Comparison of ENCODE assay signal across 8 mouse cellular contexts in the genomic region with DNA sequence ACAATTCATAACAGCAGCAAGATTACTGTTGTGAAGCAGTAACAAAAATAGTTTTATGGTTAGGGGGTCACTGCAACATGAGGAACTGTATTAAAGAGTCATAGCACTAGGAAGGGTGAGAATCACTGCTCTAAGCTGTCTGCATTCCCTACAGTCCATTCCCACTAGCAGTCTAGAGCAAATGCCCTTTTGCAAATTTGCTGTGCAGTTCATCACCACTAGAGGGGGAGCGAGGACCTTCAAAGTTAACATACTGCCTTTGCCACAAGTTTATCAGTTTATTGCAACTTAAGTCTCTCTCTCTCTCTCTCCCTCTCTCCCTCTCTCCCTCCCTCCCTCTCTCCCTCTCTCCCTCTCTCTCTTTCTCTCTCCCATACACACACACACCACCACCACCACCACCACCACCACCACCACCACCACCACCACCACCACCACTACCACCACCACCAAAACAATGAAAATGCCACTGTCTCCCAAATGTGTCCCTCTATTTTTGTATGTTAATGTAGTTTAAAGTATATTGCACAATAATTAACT.
DNase-seq lines count a peak whose midpoint lies in the region; ATAC-seq and TF ChIP-seq lines count a peak whose summit lies in the region.

No protein-coding gene starts in this region.

- H3K27me3 ChIP-seq in kidney, adult 2 months (replicated peaks; ENCODE audit: control insufficient read depth, insufficient read depth, low read length), result no peaks in the 10 kb centered on the region
- no peaks in the 10 kb centered on the region for H3K27me3 ChIP-seq in kidney, embryonic 16.5 days (ENCODE audit: insufficient read depth, low read length)
- H3K27me3 ChIP-seq in forebrain, embryonic 13.5 days, result no peaks in the 10 kb centered on the region
- H3K27me3 ChIP-seq in hindbrain, embryonic 12.5 days, result no peaks in the 10 kb centered on the region
- no peaks in the 10 kb centered on the region for H3K27me3 ChIP-seq in midbrain, embryonic 11.5 days (ENCODE audit: control insufficient read depth, insufficient read depth, low read length)

- H3K9me3 ChIP-seq in kidney, embryonic 16.5 days (ENCODE audit: low read length), result no peaks in the 10 kb centered on the region
- H3K9me3 ChIP-seq in forebrain, embryonic 13.5 days (replicated peaks), result no peaks in the 10 kb centered on the region
- no peaks in the 10 kb centered on the region for H3K9me3 ChIP-seq in hindbrain, embryonic 12.5 days (replicated peaks)
- H3K9me3 ChIP-seq in midbrain, embryonic 11.5 days (ENCODE audit: control insufficient read depth, low read length), result no peaks in the 10 kb centered on the region

- no peaks in the 10 kb centered on the region for H3K36me3 ChIP-seq in kidney, adult 2 months (ENCODE audit: control insufficient read depth, insufficient read depth, low read length)
- no peaks in the 10 kb centered on the region for H3K36me3 ChIP-seq in kidney, embryonic 16.5 days (ENCODE audit: insufficient read depth, low read length)
- H3K36me3 ChIP-seq in forebrain, embryonic 13.5 days (ENCODE audit: poor library complexity, severe bottlenecking), result no peaks in the 10 kb centered on the region
- H3K36me3 ChIP-seq in hindbrain, embryonic 12.5 days, result no peaks in the 10 kb centered on the region
- no peaks in the 10 kb centered on the region for H3K36me3 ChIP-seq in midbrain, embryonic 11.5 days (ENCODE audit: control insufficient read depth, insufficient read depth, low read length)

- no peak overlapping the region for H3K4me3 ChIP-seq in kidney, adult 2 months (ENCODE audit: insufficient read depth, low read depth, low read length)
- H3K4me3 ChIP-seq in kidney, embryonic 16.5 days (ENCODE audit: low read length), result no peak overlapping the region
- H3K4me3 ChIP-seq in forebrain, embryonic 13.5 days, result no peak overlapping the region
- H3K4me3 ChIP-seq in hindbrain, embryonic 12.5 days, result no peak overlapping the region
- H3K4me3 ChIP-seq in midbrain, embryonic 11.5 days (ENCODE audit: low read depth, low read length), result no peak overlapping the region

- no peak overlapping the region for H3K4me2 ChIP-seq in kidney, embryonic 16.5 days (replicated peaks; ENCODE audit: low read depth, low read length)
- no peak overlapping the region for H3K4me2 ChIP-seq in forebrain, embryonic 13.5 days
- H3K4me2 ChIP-seq in hindbrain, embryonic 12.5 days (replicated peaks), result no peak overlapping the region
- no peak overlapping the region for H3K4me2 ChIP-seq in midbrain, embryonic 11.5 days

- TF ChIP-seq POLR2A in kidney, adult 2 months (IDR thresholded peaks at IDR 0.05; ENCODE audit: low read depth, low read length), result no peak

- no peaks in the 10 kb centered on the region for H3K4me1 ChIP-seq in kidney, adult 2 months (ENCODE audit: control insufficient read depth, insufficient read depth, low read length)
- H3K4me1 ChIP-seq in kidney, embryonic 16.5 days (ENCODE audit: insufficient read depth, low read length), result no peaks in the 10 kb centered on the region
- no peaks in the 10 kb centered on the region for H3K4me1 ChIP-seq in forebrain, embryonic 13.5 days
- no peaks in the 10 kb centered on the region for H3K4me1 ChIP-seq in hindbrain, embryonic 12.5 days
- no peaks in the 10 kb centered on the region for H3K4me1 ChIP-seq in midbrain, embryonic 11.5 days (ENCODE audit: control insufficient read depth, insufficient read depth, low read length)

- no peak overlapping the region for H3K9ac ChIP-seq in kidney, embryonic 16.5 days (replicated peaks; ENCODE audit: low read length)
- H3K9ac ChIP-seq in forebrain, embryonic 13.5 days, result no peak overlapping the region
- no peak overlapping the region for H3K9ac ChIP-seq in hindbrain, embryonic 12.5 days
- no peak overlapping the region for H3K9ac ChIP-seq in midbrain, embryonic 11.5 days (ENCODE audit: low read length)

- ATAC-seq in kidney, embryonic 16.5 days (ENCODE audit: low FRiP score, low TSS enrichment), result no peak
- ATAC-seq in forebrain, embryonic 13.5 days, result peak; percentile 62
- peak; percentile 58 for ATAC-seq in hindbrain, embryonic 12.5 days (ENCODE audit: low FRiP score)
- ATAC-seq in midbrain, embryonic 11.5 days (ENCODE audit: low FRiP score), result 0 out of 2 replicates have a peak, but pooled peaks have one; percentile 38

- no peak overlapping the region for H3K27ac ChIP-seq in kidney, adult 2 months (ENCODE audit: insufficient read depth, low read depth, low read length)
- H3K27ac ChIP-seq in kidney, embryonic 16.5 days (ENCODE audit: low read length), result no peak overlapping the region
- H3K27ac ChIP-seq in forebrain, embryonic 13.5 days, result no peak overlapping the region
- no peak overlapping the region for H3K27ac ChIP-seq in hindbrain, embryonic 12.5 days
- H3K27ac ChIP-seq in midbrain, embryonic 11.5 days (ENCODE audit: low read depth, low read length), result no peak overlapping the region

- WGBS in kidney, adult 2 months, result 0% methylated on average over 1 of the region's 1 CpGs
- WGBS in kidney, embryonic 16.5 days, result 0% methylated on average over 1 of the region's 1 CpGs
- WGBS in forebrain, embryonic 13.5 days, result 4% methylated on average over 1 of the region's 1 CpGs
- 0% methylated on average over 1 of the region's 1 CpGs for WGBS in hindbrain, embryonic 12.5 days
- WGBS in midbrain, embryonic 11.5 days, result 4% methylated on average over 1 of the region's 1 CpGs

- peak; percentile 60 for TF ChIP-seq CTCF in kidney, adult 2 months (conservative IDR thresholded peaks at IDR 0.05; ENCODE audit: insufficient read depth, insufficient read length, low read depth, low read length)

- peak; percentile 64 for DNase-seq in kidney, adult 2 months
- peak; percentile 84 for DNase-seq in brain, adult 2 months (ENCODE audit: low read depth, low spot score)
- peak; percentile 42 to 55 for DNase-seq in left cerebral cortex, adult 8-10 months (ENCODE audit: low spot score in 2 of 2)
- peak; percentile 94 for DNase-seq in midbrain, embryonic 11.5 days (ENCODE audit: low spot score, missing footprints)
- peak; percentile 36 for DNase-seq in telencephalon, adult 2 months (ENCODE audit: low read depth, low spot score)

Comparison
In these comparisons a context has a peak if more than half of its experiments do, and no peak if none do; other contexts are left out.
1. DNase-seq: peak in every context shown above with its lines; median percentile 94 in midbrain, embryonic 11.5 days; 84 in brain, adult 2 months; 64 in kidney, adult 2 months; 48 in left cerebral cortex, adult 8-10 months; 36 in telencephalon, adult 2 months.